Mouse (Mus musculus): ENCODE measurements at regions not wholly inside any gene's neighbourhood (a gene's known extent, or its start where the extent isn't known, plus 50 kb on each side); places are given as distances from the start of the nearest gene placed in this dataset.

- no peaks in the 10 kb centered on the region for H3K36me3 ChIP-seq (ENCODE audit: control insufficient read depth, insufficient read depth, low read length)
- ATAC-seq (replicated peaks; ENCODE audit: low FRiP score) (no peak), DNase-seq (ENCODE audit: low spot score) (no peak)
- no peaks in the 10 kb centered on the region for H3K27me3 ChIP-seq (replicated peaks; ENCODE audit: control insufficient read depth, insufficient read depth, low read length)
- no peaks in the 10 kb centered on the region for H3K9me3 ChIP-seq (ENCODE audit: control insufficient read depth, low read length)
- no peak overlapping the region for H3K27ac ChIP-seq (ENCODE audit: low read depth, low read length)
- no peak overlapping the region for H3K9ac ChIP-seq (ENCODE audit: low read depth, low read length)
- no peaks in the 10 kb centered on the region for H3K4me1 ChIP-seq (replicated peaks; ENCODE audit: control insufficient read depth, insufficient read depth, low read length)
- no peak overlapping the region for H3K4me2 ChIP-seq
- WGBS = 83% methylated on average over 6 of the region's 6 CpGs
- no peak overlapping the region for H3K4me3 ChIP-seq (ENCODE audit: low read depth, low read length)
Observed at GRCm38 (mm10) chr3:132441226-132441625, 188.4 kb upstream of the Gimd1 start.

GRCm38 (mm10) chr3:132453927-132454326, 175.7 kb upstream of the Gimd1 start:
- no peak overlapping the region for H3K4me2 ChIP-seq
- 47% methylated on average over 4 of the region's 4 CpGs for WGBS

GRCm38 (mm10) chr3:132462348-132462959, 167.2 kb upstream of the Gimd1 start:
- ATAC-seq (replicated peaks; ENCODE audit: low FRiP score) (no peak), DNase-seq (ENCODE audit: low spot score) (no peak)
- Histone ChIP-seq H3K9ac (ENCODE audit: low read depth, low read length) (no peak overlapping the region), H3K4me1 (replicated peaks; ENCODE audit: control insufficient read depth, insufficient read depth, low read length) (no peaks in the 10 kb centered on the region), H3K4me2 (no peak overlapping the region), H3K27ac (ENCODE audit: low read depth, low read length) (no peak overlapping the region), H3K36me3 (ENCODE audit: control insufficient read depth, insufficient read depth, low read length) (no peaks in the 10 kb centered on the region), H3K9me3 (ENCODE audit: control insufficient read depth, low read length) (no peaks in the 10 kb centered on the region), H3K27me3 (replicated peaks; ENCODE audit: control insufficient read depth, insufficient read depth, low read length) (no peaks in the 10 kb centered on the region), H3K4me3 (ENCODE audit: low read depth, low read length) (no peak overlapping the region)
- WGBS = 75% methylated on average over 5 of the region's 5 CpGs

More at GRCm38 (mm10) chr3:132453927-132454326, 175.7 kb upstream of the Gimd1 start:
- ATAC-seq (replicated peaks; ENCODE audit: low FRiP score) (no peak), DNase-seq (ENCODE audit: low spot score) (no peak)
- Histone ChIP-seq H3K9me3 (ENCODE audit: control insufficient read depth, low read length) (no peaks in the 10 kb centered on the region), H3K36me3 (ENCODE audit: control insufficient read depth, insufficient read depth, low read length) (no peaks in the 10 kb centered on the region), H3K4me3 (ENCODE audit: low read depth, low read length) (no peak overlapping the region), H3K27ac (ENCODE audit: low read depth, low read length) (no peak overlapping the region), H3K4me1 (replicated peaks; ENCODE audit: control insufficient read depth, insufficient read depth, low read length) (no peaks in the 10 kb centered on the region), H3K9ac (ENCODE audit: low read depth, low read length) (no peak overlapping the region), H3K27me3 (replicated peaks; ENCODE audit: control insufficient read depth, insufficient read depth, low read length) (no peaks in the 10 kb centered on the region)

- DNase-seq (ENCODE audit: low spot score) (no peak), ATAC-seq (replicated peaks; ENCODE audit: low FRiP score) (no peak)
- no peak overlapping the region for H3K27ac ChIP-seq (ENCODE audit: low read depth, low read length)
- no peaks in the 10 kb centered on the region for H3K27me3 ChIP-seq (replicated peaks; ENCODE audit: control insufficient read depth, insufficient read depth, low read length)
- H3K4me1 ChIP-seq (replicated peaks; ENCODE audit: control insufficient read depth, insufficient read depth, low read length) = no peaks in the 10 kb centered on the region
- H3K4me3 ChIP-seq (ENCODE audit: low read depth, low read length) = no peak overlapping the region
- WGBS = 40% methylated on average over 4 of the region's 4 CpGs
- no peak overlapping the region for H3K9ac ChIP-seq (ENCODE audit: low read depth, low read length)
- H3K9me3 ChIP-seq (ENCODE audit: control insufficient read depth, low read length) = no peaks in the 10 kb centered on the region
- H3K4me2 ChIP-seq = no peak overlapping the region
- H3K36me3 ChIP-seq (ENCODE audit: control insufficient read depth, insufficient read depth, low read length) = no peaks in the 10 kb centered on the region
Observed at GRCm38 (mm10) chr3:132471070-132471469, 158.6 kb upstream of the Gimd1 start.

- ATAC-seq (replicated peaks; ENCODE audit: low FRiP score) = no peak
- no peak overlapping the region for H3K4me3 ChIP-seq (ENCODE audit: low read depth, low read length)
- 83% methylated on average over 5 of the region's 5 CpGs for WGBS
- H3K27me3 ChIP-seq (replicated peaks; ENCODE audit: control insufficient read depth, insufficient read depth, low read length) = no peaks in the 10 kb centered on the region
- no peaks in the 10 kb centered on the region for H3K9me3 ChIP-seq (ENCODE audit: control insufficient read depth, low read length)
- H3K36me3 ChIP-seq (ENCODE audit: control insufficient read depth, insufficient read depth, low read length) = no peaks in the 10 kb centered on the region
- DNase-seq (ENCODE audit: low spot score) = no peak
- H3K4me1 ChIP-seq (replicated peaks; ENCODE audit: control insufficient read depth, insufficient read depth, low read length) = no peaks in the 10 kb centered on the region
- no peak overlapping the region for H3K4me2 ChIP-seq
- H3K27ac ChIP-seq (ENCODE audit: low read depth, low read length) = no peak overlapping the region
- H3K9ac ChIP-seq (ENCODE audit: low read depth, low read length) = no peak overlapping the region
Observed at GRCm38 (mm10) chr3:132477768-132478167, 151.9 kb upstream of the Gimd1 start.

- no peaks in the 10 kb centered on the region for H3K4me1 ChIP-seq (replicated peaks; ENCODE audit: control insufficient read depth, insufficient read depth, low read length)
- DNase-seq (ENCODE audit: low spot score) (no peak), ATAC-seq (replicated peaks; ENCODE audit: low FRiP score) (0 out of 2 replicates have a peak, but pooled peaks have one; percentile 15)
- 61% methylated on average over 2 of the region's 2 CpGs for WGBS
- no peak overlapping the region for H3K9ac ChIP-seq (ENCODE audit: low read depth, low read length)
- no peaks in the 10 kb centered on the region for H3K9me3 ChIP-seq (ENCODE audit: control insufficient read depth, low read length)
- H3K27me3 ChIP-seq (replicated peaks; ENCODE audit: control insufficient read depth, insufficient read depth, low read length) = no peaks in the 10 kb centered on the region
- H3K36me3 ChIP-seq (ENCODE audit: control insufficient read depth, insufficient read depth, low read length) = no peaks in the 10 kb centered on the region
- H3K4me3 ChIP-seq (ENCODE audit: low read depth, low read length) = no peak overlapping the region
- no peak overlapping the region for H3K27ac ChIP-seq (ENCODE audit: low read depth, low read length)
- no peak overlapping the region for H3K4me2 ChIP-seq
Observed at GRCm38 (mm10) chr3:132479275-132479674, 150.3 kb upstream of the Gimd1 start.

GRCm38 (mm10) chr3:132484814-132485213, 144.8 kb upstream of the Gimd1 start:
- Histone ChIP-seq H3K4me2 (no peak overlapping the region), H3K4me3 (ENCODE audit: low read depth, low read length) (no peak overlapping the region), H3K27ac (ENCODE audit: low read depth, low read length) (no peak overlapping the region), H3K27me3 (replicated peaks; ENCODE audit: control insufficient read depth, insufficient read depth, low read length) (no peaks in the 10 kb centered on the region), H3K36me3 (ENCODE audit: control insufficient read depth, insufficient read depth, low read length) (no peaks in the 10 kb centered on the region), H3K4me1 (replicated peaks; ENCODE audit: control insufficient read depth, insufficient read depth, low read length) (no peaks in the 10 kb centered on the region), H3K9me3 (ENCODE audit: control insufficient read depth, low read length) (no peaks in the 10 kb centered on the region), H3K9ac (ENCODE audit: low read depth, low read length) (no peak overlapping the region)
- no peak for ATAC-seq (replicated peaks; ENCODE audit: low FRiP score)
- no peak for DNase-seq (ENCODE audit: low spot score)
- 83% methylated on average over 2 of the region's 2 CpGs for WGBS

- H3K4me1 ChIP-seq (replicated peaks; ENCODE audit: control insufficient read depth, insufficient read depth, low read length) = no peaks in the 10 kb centered on the region
- H3K36me3 ChIP-seq (ENCODE audit: control insufficient read depth, insufficient read depth, low read length) = no peaks in the 10 kb centered on the region
- ATAC-seq (replicated peaks; ENCODE audit: low FRiP score) (no peak), DNase-seq (ENCODE audit: low spot score) (no peak)
- H3K27me3 ChIP-seq (replicated peaks; ENCODE audit: control insufficient read depth, insufficient read depth, low read length) = no peaks in the 10 kb centered on the region
- H3K9me3 ChIP-seq (ENCODE audit: control insufficient read depth, low read length) = no peaks in the 10 kb centered on the region
- H3K27ac ChIP-seq (ENCODE audit: low read depth, low read length) = no peak overlapping the region
- no peak overlapping the region for H3K9ac ChIP-seq (ENCODE audit: low read depth, low read length)
- WGBS = 83% methylated on average over 5 of the region's 5 CpGs
- no peak overlapping the region for H3K4me3 ChIP-seq (ENCODE audit: low read depth, low read length)
- H3K4me2 ChIP-seq = no peak overlapping the region
Observed at GRCm38 (mm10) chr3:132485553-132485952, 144.1 kb upstream of the Gimd1 start.

GRCm38 (mm10) chr3:132506095-132506494, 123.5 kb upstream of the Gimd1 start:
- Histone ChIP-seq H3K27me3 (replicated peaks; ENCODE audit: control insufficient read depth, insufficient read depth, low read length) (no peaks in the 10 kb centered on the region), H3K27ac (ENCODE audit: low read depth, low read length) (no peak overlapping the region), H3K9ac (ENCODE audit: low read depth, low read length) (no peak overlapping the region), H3K9me3 (ENCODE audit: control insufficient read depth, low read length) (no peaks in the 10 kb centered on the region), H3K36me3 (ENCODE audit: control insufficient read depth, insufficient read depth, low read length) (no peaks in the 10 kb centered on the region), H3K4me3 (ENCODE audit: low read depth, low read length) (no peak overlapping the region), H3K4me2 (no peak overlapping the region), H3K4me1 (replicated peaks; ENCODE audit: control insufficient read depth, insufficient read depth, low read length) (no peaks in the 10 kb centered on the region)
- DNase-seq (ENCODE audit: low spot score) (no peak), ATAC-seq (replicated peaks; ENCODE audit: low FRiP score) (peak; percentile 75)
- 9% methylated on average over 4 of the region's 4 CpGs for WGBS

Measured in liver, embryonic 11.5 days (tissue).